Mouse (Mus musculus) CH12.LX (cell line): ENCODE results near the gene Cog7. TPM values are rescaled to one million over a fixed set of nuclear protein-coding genes. Genes with fewer than 3 reads are reported as not detected.

Source experiments
- DNase-seq: peaks from one replicate; pipeline ENCODE4 v3.0.0-alpha.2; 2013; ENCODE audit errors: extremely low read depth
- H3K27ac ChIP-seq: 2 replicates; pipeline ENCODE4 v1.5.1; 2012; ENCODE audit warnings: low read depth, mild to moderate bottlenecking, control low read depth, moderate library complexity; ENCODE audit not compliant: insufficient read depth
- H3K27me3 ChIP-seq: replicated peaks from 2 replicates; pipeline ENCODE3; 2012; ENCODE audit warnings: inconsistent platforms
- H3K36me3 ChIP-seq, 2 experiments: replicated peaks in 1 of 2; 2 replicates each; pipeline versions ENCODE3 to v1.6.1; 2012; ENCODE audit warnings: inconsistent platforms in 1 of 2, low read length in 1 of 2, mild to moderate bottlenecking in 1 of 2, mixed read lengths in 1 of 2, moderate library complexity in 1 of 2; ENCODE audit not compliant: control insufficient read depth in 1 of 2, insufficient read depth in 1 of 2
- H3K4me1 ChIP-seq, 2 experiments: 2 replicates each; pipeline ENCODE4 v1.6.1; 2012; ENCODE audit warnings: inconsistent platforms in 1 of 2, moderate library complexity in 1 of 2; ENCODE audit not compliant: insufficient read depth in 2 of 2, control insufficient read depth in 1 of 2
- H3K4me2 ChIP-seq: 2 replicates; pipeline ENCODE4 v1.6.1; 2012; ENCODE audit warnings: low read depth, mild to moderate bottlenecking, control low read depth; ENCODE audit not compliant: poor library complexity, insufficient read depth, severe bottlenecking
- H3K4me3 ChIP-seq, 3 experiments: fragments of 150-350 bp in 1 of 3; sonication (generic) in 1 of 3; replicated peaks in 1 of 3; 2 replicates each; pipeline versions ENCODE3 to v1.5.1; 2011 to 2012; ENCODE audit warnings: low read depth in 2 of 3, low read length in 2 of 3, mild to moderate bottlenecking in 2 of 3, moderate library complexity in 2 of 3, control low read depth in 1 of 3, improper control_type of control experiment in 1 of 3, inconsistent platforms in 1 of 3, mixed read lengths in 1 of 3; ENCODE audit not compliant: poor library complexity in 1 of 3
- H3K79me2 ChIP-seq: replicated peaks from 2 replicates; pipeline ENCODE4 v1.6.1; 2012; ENCODE audit warnings: mild to moderate bottlenecking, moderate library complexity; ENCODE audit not compliant: control insufficient read depth, poor library complexity, insufficient read depth, severe bottlenecking; ENCODE audit errors: extremely low read depth
- H3K9ac ChIP-seq: 2 replicates; pipeline ENCODE4 v1.6.1; 2012; ENCODE audit warnings: low read depth, mild to moderate bottlenecking, control low read depth, moderate library complexity; ENCODE audit not compliant: insufficient read depth
- H3K9me3 ChIP-seq: replicated peaks from 2 replicates; pipeline ENCODE3; 2012; ENCODE audit warnings: low read length, inconsistent platforms, mixed read lengths
- CHD1 ChIP-seq: IDR thresholded peaks from 2 replicates; pipeline ENCODE4 v1.6.1; 2012; ENCODE audit warnings: low read depth, low read length, improper control_type of control experiment, inconsistent platforms
- CHD2 ChIP-seq: IDR thresholded peaks from 2 replicates; pipeline ENCODE4 v1.6.1; 2011; ENCODE audit warnings: low read length, improper control_type of control experiment
- CTCF ChIP-seq, 2 experiments: IDR thresholded peaks in 1 of 2; conservative IDR thresholded peaks in 1 of 2; 2 replicates each; pipeline ENCODE4 v1.5.1; 2011 to 2012; ENCODE audit warnings: low read depth in 2 of 2, low read length in 2 of 2, improper control_type of control experiment in 1 of 2, inconsistent platforms in 1 of 2, mild to moderate bottlenecking in 1 of 2, moderate library complexity in 1 of 2
- E2F4 ChIP-seq: IDR thresholded peaks from 2 replicates; pipeline ENCODE4 v1.6.1; 2011; ENCODE audit warnings: low read depth, low read length, improper control_type of control experiment; ENCODE audit not compliant: insufficient replicate concordance
- ELF1 ChIP-seq: IDR thresholded peaks from 2 replicates; pipeline ENCODE4 v1.6.1; 2014; ENCODE audit warnings: low read depth, mild to moderate bottlenecking, inconsistent platforms, low read length, improper control_type of control experiment
- ETS1 ChIP-seq: conservative IDR thresholded peaks from 2 replicates; pipeline ENCODE4 v1.6.1; 2012; ENCODE audit warnings: low read depth, mild to moderate bottlenecking, inconsistent platforms, low read length, improper control_type of control experiment, moderate library complexity
- JUND ChIP-seq: conservative IDR thresholded peaks from 2 replicates; pipeline ENCODE4 v1.6.1; 2011; ENCODE audit warnings: low read depth, low read length, improper control_type of control experiment
- KAT2A ChIP-seq: IDR thresholded peaks from 2 replicates; pipeline ENCODE4 v1.6.1; 2012; ENCODE audit warnings: low read length, improper control_type of control experiment, inconsistent platforms; ENCODE audit not compliant: insufficient replicate concordance
- MXI1 ChIP-seq: IDR thresholded peaks from 2 replicates; pipeline ENCODE4 v1.6.1; 2011; ENCODE audit warnings: mild to moderate bottlenecking, low read depth, low read length, improper control_type of control experiment
- MYC ChIP-seq: IDR thresholded peaks from 2 replicates; pipeline ENCODE4 v1.6.1; 2011; ENCODE audit warnings: low read depth, mild to moderate bottlenecking, improper control_type of control experiment, low read length
- NRF1 ChIP-seq: IDR thresholded peaks from 2 replicates; pipeline ENCODE4 v1.6.1; 2014; ENCODE audit warnings: low read depth, mild to moderate bottlenecking, inconsistent platforms, low read length, improper control_type of control experiment, moderate library complexity
- PAX5 ChIP-seq: IDR thresholded peaks from 2 replicates; pipeline ENCODE4 v1.6.1; 2012; ENCODE audit warnings: low read length, inconsistent platforms, mixed read lengths
- POLR2A ChIP-seq: IDR thresholded peaks from 2 replicates; pipeline ENCODE4 v1.6.1; 2011; ENCODE audit warnings: low read depth, mild to moderate bottlenecking, improper control_type of control experiment, low read length
- RAD21 ChIP-seq: IDR thresholded peaks from 2 replicates; pipeline ENCODE4 v1.6.1; 2011; ENCODE audit warnings: low read depth, mild to moderate bottlenecking, low read length, improper control_type of control experiment, moderate library complexity
- SIN3A ChIP-seq: IDR thresholded peaks from 2 replicates; pipeline ENCODE4 v1.6.1; 2012; ENCODE audit warnings: low read length, improper control_type of control experiment, inconsistent platforms
- TCF12 ChIP-seq: IDR thresholded peaks from 2 replicates; pipeline ENCODE4 v1.6.1; 2014; ENCODE audit warnings: low read depth, mild to moderate bottlenecking, inconsistent platforms, low read length, improper control_type of control experiment
- UBTF ChIP-seq: IDR thresholded peaks from 2 replicates; pipeline ENCODE4 v1.6.1; 2012; ENCODE audit warnings: low read depth, mild to moderate bottlenecking, inconsistent platforms, low read length, improper control_type of control experiment, moderate library complexity
- USF1 ChIP-seq: IDR thresholded peaks from 2 replicates; pipeline ENCODE4 v1.6.1; 2014; ENCODE audit warnings: low read depth, mild to moderate bottlenecking, inconsistent platforms, low read length, improper control_type of control experiment
- ZKSCAN1 ChIP-seq: IDR thresholded peaks from 2 replicates; pipeline ENCODE4 v1.6.1; 2012; ENCODE audit warnings: low read depth, inconsistent platforms, low read length, improper control_type of control experiment, borderline replicate concordance
- ZNF384 ChIP-seq: IDR thresholded peaks from 2 replicates; pipeline ENCODE4 v1.6.1; 2012; ENCODE audit warnings: low read depth, low read length, improper control_type of control experiment, inconsistent platforms
- dilution Hi-C: fragments of 300-500 bp; cut with MboI; formaldehyde crosslinking; loops from 2 replicates; pipeline ENCODE4 v1.14.3; 2020; ENCODE audit warnings: low sequenced_read_pairs; ENCODE audit not compliant: extremely low pct_unique_long_range_greater_than_20kb, extremely low pct_ligation_motif_present
- in situ Hi-C: fragments of 300-500 bp; cut with MboI; formaldehyde crosslinking; loops from 3 replicates; pipeline ENCODE4 v1.14.3; 2019; ENCODE audit warnings: low sequenced_read_pairs, low pct_ligation_motif_present, low pct_unique_long_range_greater_than_20kb, mixed read lengths
- polyA plus RNA-seq: library from polyadenylated mRNA; unstranded; fragments of >175 nt; gene quantifications from 2 replicates; pipeline ENCODE4 v1.2.1, GENCODE M21; 2012; ENCODE audit warnings: low read depth; ENCODE audit not compliant: insufficient read length
- total RNA-seq, 2 experiments: library from RNA; depleted of rRNA; stranded (reverse); fragments of 300-350 nt in 1 of 2; fragments of >200 nt in 1 of 2; gene quantifications; 2 replicates each; pipeline ENCODE4 v1.2.3; 2012 to 2014

Gene Cog7
- total and polyA plus RNA-seq, 3 experiments, result 14.1 to 22.4 (median 22.2) TPM

- in situ Hi-C loops, result no loop called here
- DNase-seq, result no peak
- dilution Hi-C loops, result no loop called here
- H3K4me3 ChIP-seq, result no peak overlapping the region
- H3K36me3 ChIP-seq, result peaks cover 26 to 93% of the 10 kb centered on the region in 2 experiments
- no peak overlapping the region for H3K4me2 ChIP-seq
- no peak overlapping the region for H3K27ac ChIP-seq
- no peak for TF ChIP-seq CTCF (conservative IDR thresholded peaks at IDR 0.05 in 1 of 2, IDR thresholded peaks at IDR 0.05 in 1 of 2; ENCODE audit: low read depth in 2 of 2, low read length in 2 of 2)
- no peak for TF ChIP-seq POLR2A
- no peak for TF ChIP-seq ZNF384
- TF ChIP-seq ETS1, result no peak
- TF ChIP-seq E2F4, result no peak
- no peak for TF ChIP-seq SIN3A
- no peak for TF ChIP-seq ELF1
- no peaks in the 10 kb centered on the region for H3K9me3 ChIP-seq
- H3K9ac ChIP-seq, result no peak overlapping the region
- no peaks in the 10 kb centered on the region for H3K79me2 ChIP-seq
- H3K4me1 ChIP-seq, result peaks cover 0 to 4% of the 10 kb centered on the region in 2 experiments; a peak in 1 of 4 replicates
- no peaks in the 10 kb centered on the region for H3K27me3 ChIP-seq
Observed at GRCm38 (mm10) chr7:121934346-121934745, 47.2 kb downstream of the Cog7 start.

GRCm38 (mm10) chr7:121933675-121934074 lies 47.8 kb downstream of the Cog7 start:
- Histone ChIP-seq H3K79me2 (no peaks in the 10 kb centered on the region), H3K36me3 (peaks cover 30 to 93% of the 10 kb centered on the region in 2 experiments), H3K27me3 (no peaks in the 10 kb centered on the region), H3K9me3 (no peaks in the 10 kb centered on the region), H3K27ac (no peak overlapping the region), H3K9ac (no peak overlapping the region), H3K4me1 (no peaks in the 10 kb centered on the region), H3K4me3 (no peak overlapping the region), H3K4me2 (no peak overlapping the region)
- dilution Hi-C loops (no loop called here), in situ Hi-C loops (no loop called here)
- no peak for TF ChIP-seq CHD1
- TF ChIP-seq MYC, result no peak
- TF ChIP-seq ZNF384, result no peak
- TF ChIP-seq CHD2, result no peak
- TF ChIP-seq UBTF, result no peak
- no peak for TF ChIP-seq MXI1
- TF ChIP-seq NRF1, result no peak
- TF ChIP-seq ZKSCAN1, result no peak
- TF ChIP-seq PAX5, result no peak
- no peak for TF ChIP-seq TCF12
- no peak for TF ChIP-seq KAT2A
- no peak for TF ChIP-seq USF1
- TF ChIP-seq RAD21, result no peak
- no peak for TF ChIP-seq JUND
- no peak for DNase-seq
